Mouse (Mus musculus): ENCODE measurements around the gene Entpd6. TPM values are rescaled to one million over a fixed set of nuclear protein-coding genes. Genes with fewer than 3 reads are reported as not detected.

The Entpd6 gene
- polyA plus RNA-seq, 1 experiment from 2014 or later = 16.5 TPM

DNA sequence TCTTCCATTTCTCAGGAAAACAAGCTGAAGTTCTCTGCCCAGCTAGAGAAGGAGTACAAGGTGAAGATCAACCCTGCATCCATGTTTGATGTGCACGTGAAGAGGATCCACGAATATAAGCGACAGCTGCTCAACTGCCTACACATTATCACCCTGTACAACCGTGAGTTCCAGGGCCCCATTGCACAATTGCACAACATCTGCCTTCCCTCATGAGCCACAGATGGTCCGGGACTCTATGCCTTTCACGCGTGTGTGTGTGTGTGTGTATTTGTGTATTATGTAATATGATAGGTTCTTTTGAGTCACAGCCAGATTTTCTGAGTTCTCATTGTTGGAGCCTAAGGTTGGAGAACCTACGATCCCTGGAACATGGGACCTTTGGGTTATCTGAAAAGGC is 71.9 kb downstream of the Entpd6 start:
- Histone ChIP-seq H3K27ac (no peak overlapping the region), H3K4me1 (replicated peaks) (no peaks in the 10 kb centered on the region), H3K36me3 (peaks cover 65% of the 10 kb centered on the region), H3K9me3 (replicated peaks) (no peaks in the 10 kb centered on the region), H3K9ac (no peak overlapping the region), H3K4me3 (replicated peaks) (no peak overlapping the region), H3K4me2 (no peak overlapping the region), H3K27me3 (no peaks in the 10 kb centered on the region)
- WGBS (ENCODE audit: insufficient replicate concordance) = 69% methylated on average over 8 of the region's 8 CpGs
- DNase-seq (no peak), ATAC-seq (ENCODE audit: low read depth) (no peak)

Other genes with a start within 250 kb of the Entpd6 start
- gene Cst7, start 178.6 kb upstream of the Entpd6 start, polyA plus RNA-seq (2015; fragmentation: Nextera tagmentation; extraction: Ambion mirVana) = 6.1 and 6.2 TPM in 2 replicates
- gene Apmap, start 140.5 kb upstream of the Entpd6 start, polyA plus RNA-seq (2015; fragmentation: Nextera tagmentation; extraction: Ambion mirVana) = 26.2 and 28.7 TPM in 2 replicates
- gene Acss1, start 80.5 kb upstream of the Entpd6 start, polyA plus RNA-seq (2015; fragmentation: Nextera tagmentation; extraction: Ambion mirVana) = 28.7 and 44.7 TPM in 2 replicates
- gene Vsx1, start 59.7 kb upstream of the Entpd6 start, polyA plus RNA-seq (2015; fragmentation: Nextera tagmentation; extraction: Ambion mirVana) = not detected in 2 replicates
- 22.9 and 29.4 TPM in 2 replicates for gene Pygb, start 37.7 kb downstream of the Entpd6 start, polyA plus RNA-seq (2015; fragmentation: Nextera tagmentation; extraction: Ambion mirVana)
- gene Abhd12, start 155.7 kb downstream of the Entpd6 start, polyA plus RNA-seq (2015; fragmentation: Nextera tagmentation; extraction: Ambion mirVana) = 21.2 and 21.6 TPM in 2 replicates
- 47.7 and 51.8 TPM in 2 replicates for gene Gins1, start 156.4 kb downstream of the Entpd6 start, polyA plus RNA-seq (2015; fragmentation: Nextera tagmentation; extraction: Ambion mirVana)

Measured in liver, embryonic 13.5 days (tissue).